Mouse (Mus musculus) stomach, postnatal 0 days (tissue): ENCODE measurements around the gene Srd5a1.

ENCODE experiments used
- CTCF ChIP-seq: IDR thresholded peaks from 2 replicates; pipeline ENCODE4 v1.5.1; 2016; ENCODE audit warnings: antibody characterized with exemption, low read depth, mild to moderate bottlenecking, moderate library complexity
- EP300 ChIP-seq: optimal IDR thresholded peaks from 2 replicates; pipeline ENCODE3; 2016; ENCODE audit warnings: antibody characterized with exemption

DNA sequence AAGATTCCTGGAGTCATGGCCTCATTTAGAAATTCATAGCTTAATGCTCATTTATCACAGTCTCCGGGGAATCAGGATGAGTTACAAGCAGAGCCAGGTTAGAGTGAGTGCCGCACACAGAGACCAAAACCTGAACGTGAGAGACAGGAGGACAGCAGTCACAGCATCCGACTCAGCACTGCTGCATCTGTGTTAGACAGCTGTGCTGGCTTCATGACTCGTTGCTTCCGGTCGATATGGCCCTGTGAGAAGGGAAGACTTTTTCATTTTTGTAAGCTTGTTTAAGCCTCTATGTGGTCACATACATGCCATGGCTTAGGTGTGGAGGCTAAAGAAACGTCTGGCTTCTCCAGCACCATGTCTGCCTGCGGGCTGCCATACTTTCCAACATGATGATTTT is 26.4 kb upstream of the Srd5a1 start:
- TF ChIP-seq CTCF (no peak), EP300 (no peak)
